Mouse (Mus musculus) MEL-GATA-1-ER (cell line): Measurements from ENCODE around the gene Itsn1.

Source experiments
- DNase-seq: peaks from one replicate; pipeline ENCODE4 v3.0.0-alpha.2; 2012; ENCODE audit warnings: low read depth; ENCODE audit errors: extremely low read depth

The Itsn1 gene

GRCm38 (mm10) chr16:91942201-91942600 is 213.1 kb downstream of the Itsn1 start:
- no peak for DNase-seq

- no peak for DNase-seq
Observed at GRCm38 (mm10) chr16:91946261-91946660, 217.2 kb downstream of the Itsn1 start.

GRCm38 (mm10) chr16:91947093-91947492 is 218.0 kb downstream of the Itsn1 start:
- DNase-seq = no peak

GRCm38 (mm10) chr16:91953967-91954366 is 224.9 kb downstream of the Itsn1 start:
- DNase-seq = no peak

- DNase-seq = no peak
Observed at GRCm38 (mm10) chr16:91954766-91955165, 225.7 kb downstream of the Itsn1 start.

GRCm38 (mm10) chr16:91962204-91962893 is 233.3 kb downstream of the Itsn1 start:
- DNase-seq = no peak

- no peak for DNase-seq
Observed at GRCm38 (mm10) chr16:91962894-91963555, 233.9 kb downstream of the Itsn1 start.

- DNase-seq = no peak
Observed at GRCm38 (mm10) chr16:91963556-91963900, 234.4 kb downstream of the Itsn1 start.

- DNase-seq = peak; percentile 17
Observed at GRCm38 (mm10) chr16:91964308-91965178, 235.5 kb downstream of the Itsn1 start.

- no peak for DNase-seq
Observed at GRCm38 (mm10) chr16:91968725-91969124, 239.6 kb downstream of the Itsn1 start.

- no peak for DNase-seq
Observed at GRCm38 (mm10) chr16:91969516-91970031, 240.5 kb downstream of the Itsn1 start.
